Mouse (Mus musculus) cortical plate, adult 2 months (tissue): ENCODE data around the gene Cadm4.

Experiments used
- CTCF ChIP-seq: fragments of 200-500 bp; IDR thresholded peaks from 2 replicates; pipeline ENCODE4 v1.5.1; 2011; ENCODE audit warnings: mild to moderate bottlenecking, control low read depth, low read length; ENCODE audit not compliant: insufficient read depth; ENCODE audit errors: extremely low read depth
- POLR2A ChIP-seq: fragments of 200-500 bp; IDR thresholded peaks from 2 replicates; pipeline ENCODE4 v1.6.1; 2011; ENCODE audit warnings: mild to moderate bottlenecking, low read length, control low read depth; ENCODE audit not compliant: insufficient read depth; ENCODE audit errors: extremely low read depth

GRCm38 (mm10) chr7:24441785-24442184, 40.0 kb upstream of the Cadm4 start:
- TF ChIP-seq CTCF (peak; percentile 95), POLR2A (no peak)
